Mouse (Mus musculus) kidney, postnatal 4 days (tissue): ENCODE results near the gene Elmo1.
A peak's percentile ranks its signal among the peaks of the same experiment; 100 is the strongest.

ENCODE experiments used
- DNase-seq, 2 experiments: peaks; one replicate each; pipeline ENCODE4 v3.0.0; 2021; ENCODE audit warnings: mixed read lengths in 2 of 2

The Elmo1 gene

DNA sequence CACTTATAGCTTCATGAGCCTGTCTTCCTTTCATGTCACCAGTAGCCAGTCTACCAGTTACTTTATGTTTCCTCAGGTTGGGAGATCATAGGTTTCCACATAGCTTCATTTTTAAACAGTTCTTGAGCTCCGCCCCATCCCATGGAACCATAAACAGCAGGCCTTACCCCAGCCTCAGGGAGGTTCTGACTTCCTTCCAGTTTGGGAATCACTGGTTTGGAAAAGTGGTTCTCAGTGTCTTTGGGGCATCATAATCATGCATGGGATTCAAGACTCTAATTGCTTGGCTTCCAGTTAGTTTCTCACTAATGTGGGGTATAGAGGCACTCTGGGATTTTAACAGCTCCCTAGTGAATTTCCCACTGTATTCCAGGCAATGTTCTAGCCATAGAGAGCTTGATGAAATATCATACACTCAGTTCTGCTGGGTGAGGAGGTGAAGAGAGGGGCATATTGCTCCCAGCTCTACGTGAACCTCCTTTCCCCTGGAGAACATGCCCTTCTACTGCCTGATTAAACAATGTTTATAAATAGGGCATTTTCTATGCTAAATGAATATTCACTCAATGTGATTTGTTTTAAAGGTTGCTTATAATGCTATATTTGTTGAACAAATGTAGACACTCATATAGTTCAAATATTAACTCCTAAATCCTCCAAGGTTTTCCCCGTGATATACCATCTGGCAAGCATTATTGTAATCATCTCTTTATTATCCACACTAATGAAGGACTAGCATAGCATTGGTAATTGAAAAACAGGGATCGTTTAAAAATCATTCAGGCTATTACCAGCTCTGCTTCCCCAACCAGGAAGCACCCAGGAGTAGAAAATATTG is 244.9 kb downstream of the Elmo1 start:
- DNase-seq: no peak

DNA sequence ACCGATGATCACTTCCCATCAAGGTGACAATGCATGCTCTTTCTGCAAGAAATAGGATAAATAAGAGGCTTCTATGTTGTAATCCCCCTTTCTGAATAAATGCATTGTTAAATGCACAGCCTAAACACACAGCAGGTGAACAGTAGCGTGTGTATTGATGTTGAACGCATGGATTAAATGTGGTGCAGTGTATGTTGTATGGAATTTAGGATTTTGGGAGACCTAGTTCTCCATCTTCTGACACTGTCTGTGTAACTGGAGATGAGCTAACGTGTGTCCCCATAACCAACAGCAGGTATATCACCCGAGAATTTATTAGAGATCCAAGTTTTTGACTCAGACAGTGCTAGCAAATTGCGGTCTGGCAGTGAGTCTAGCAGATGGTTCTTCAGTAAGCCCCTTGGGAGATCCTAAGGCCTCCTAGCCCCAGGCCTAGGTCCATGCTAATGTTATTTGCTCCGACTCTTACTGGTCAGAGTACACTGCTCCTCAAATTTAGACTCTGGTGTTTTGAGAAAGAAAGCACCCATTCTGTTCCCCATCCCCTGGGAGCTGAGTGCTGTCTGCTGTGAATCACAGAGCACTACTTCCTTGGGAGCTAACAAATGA is 245.6 kb downstream of the Elmo1 start:
- DNase-seq: no peak

DNA sequence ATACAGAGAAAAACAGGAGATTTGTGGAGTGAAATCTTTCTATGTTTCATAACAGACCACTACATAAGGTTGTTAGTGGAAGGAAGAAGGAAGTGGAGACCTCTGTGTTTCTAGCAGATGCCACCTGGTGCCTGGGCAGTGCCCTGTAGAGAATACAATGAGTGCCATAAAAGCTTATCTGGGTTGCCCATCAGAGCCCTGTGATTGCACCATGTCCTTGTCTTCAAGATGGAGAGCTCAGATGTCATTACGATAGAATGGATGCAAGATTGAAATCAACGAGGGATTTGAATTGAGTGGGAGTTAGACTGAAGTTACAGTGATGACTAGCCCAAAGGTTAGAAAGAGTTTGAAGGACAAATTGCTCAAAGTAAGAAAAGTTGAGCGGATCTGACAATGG is 252.5 kb downstream of the Elmo1 start:
- no peak for DNase-seq

DNA sequence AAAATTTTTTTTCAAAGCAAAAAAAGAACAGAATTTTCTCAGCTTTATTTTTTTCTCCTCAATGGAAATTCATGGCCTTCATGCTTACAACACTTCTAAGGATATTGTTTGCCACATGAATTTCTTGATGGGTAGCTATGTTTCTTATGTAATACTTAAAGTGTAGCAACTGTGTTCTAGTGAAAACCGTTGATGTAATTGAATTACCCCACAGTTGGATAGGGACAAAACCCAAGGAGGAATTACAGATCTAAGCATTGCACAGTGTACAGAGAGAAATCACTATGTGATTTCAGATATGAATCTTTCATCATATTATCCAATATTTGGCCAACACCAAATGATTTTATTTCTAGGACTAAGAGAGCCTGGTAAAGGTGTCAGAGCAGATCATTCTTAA is 259.4 kb downstream of the Elmo1 start:
- DNase-seq: no peak

DNA sequence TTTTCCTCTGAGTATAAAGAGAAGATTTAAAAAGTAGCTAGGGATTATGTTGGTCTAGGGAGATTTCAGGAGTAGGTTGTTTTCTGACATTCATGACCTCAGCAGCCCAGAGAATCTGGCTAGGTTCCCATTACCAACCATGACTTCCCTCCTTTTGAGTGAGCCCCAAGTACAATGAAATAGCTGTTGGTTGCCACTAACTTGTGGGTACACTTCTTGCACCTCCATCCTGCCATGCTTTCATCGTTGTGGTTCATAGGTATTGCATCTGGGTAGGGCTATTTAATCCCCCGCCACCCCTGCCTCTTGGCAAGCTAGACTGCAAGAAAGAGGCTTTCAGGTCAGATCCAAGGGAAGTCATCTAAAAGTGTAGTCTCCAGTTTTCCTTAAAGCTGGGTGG is 262.2 kb downstream of the Elmo1 start:
- no peak for DNase-seq

DNA sequence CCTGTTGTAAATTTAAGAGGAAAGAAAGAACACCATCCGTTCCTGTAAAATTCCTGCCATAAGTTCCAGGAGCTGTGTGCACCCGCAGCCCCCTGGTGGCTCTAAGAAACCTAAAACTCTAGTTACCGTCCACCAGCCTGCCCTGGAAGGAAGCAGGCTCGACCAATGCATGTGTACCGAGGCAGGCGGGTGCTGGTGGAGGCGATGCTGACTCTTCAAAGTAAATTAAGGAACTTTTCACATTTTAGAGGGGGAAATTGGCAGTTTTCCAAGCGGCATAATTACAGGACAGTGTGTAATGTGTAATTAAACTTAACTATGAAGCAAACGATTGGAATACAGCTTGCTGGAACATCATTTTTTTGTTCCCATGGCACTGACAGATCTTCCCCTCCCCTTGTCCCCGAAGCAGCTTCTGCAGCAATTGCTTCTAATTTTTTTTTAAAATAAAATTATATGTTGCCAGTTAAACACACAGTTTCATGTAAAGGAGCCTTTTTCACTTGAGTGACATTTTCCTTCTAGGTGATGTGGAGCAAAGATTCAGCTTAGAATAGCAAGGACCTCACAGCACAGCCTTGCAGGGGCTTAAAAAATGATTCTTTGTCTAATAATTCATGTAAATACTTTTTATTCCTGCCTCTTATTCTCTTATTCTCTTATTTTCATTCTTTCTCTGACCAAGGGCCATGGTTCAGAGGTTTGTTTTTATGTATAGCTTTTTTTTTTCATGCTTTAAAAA is 263.6 kb downstream of the Elmo1 start:
- DNase-seq: peak in 1 of 2 experiments; percentile 10

DNA sequence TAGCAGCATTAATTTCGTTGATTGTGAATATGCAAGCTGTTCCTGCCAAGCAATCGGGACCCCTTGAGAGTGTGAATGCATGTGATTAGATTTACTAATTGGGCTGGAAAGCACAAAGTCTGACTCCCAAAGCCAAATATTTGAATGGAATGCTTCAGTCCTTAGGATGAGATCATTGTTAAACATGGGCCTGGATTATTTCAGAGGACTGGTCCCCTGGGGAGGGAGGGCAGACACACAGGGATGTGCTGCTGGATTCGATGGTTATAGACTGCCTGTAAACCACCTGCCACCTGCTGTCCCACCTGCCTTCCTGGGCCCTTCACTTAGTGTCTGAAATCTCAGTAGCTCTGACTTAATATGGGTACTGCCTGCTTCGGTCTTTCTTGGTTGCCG is 264.2 kb downstream of the Elmo1 start:
- no peak for DNase-seq

DNA sequence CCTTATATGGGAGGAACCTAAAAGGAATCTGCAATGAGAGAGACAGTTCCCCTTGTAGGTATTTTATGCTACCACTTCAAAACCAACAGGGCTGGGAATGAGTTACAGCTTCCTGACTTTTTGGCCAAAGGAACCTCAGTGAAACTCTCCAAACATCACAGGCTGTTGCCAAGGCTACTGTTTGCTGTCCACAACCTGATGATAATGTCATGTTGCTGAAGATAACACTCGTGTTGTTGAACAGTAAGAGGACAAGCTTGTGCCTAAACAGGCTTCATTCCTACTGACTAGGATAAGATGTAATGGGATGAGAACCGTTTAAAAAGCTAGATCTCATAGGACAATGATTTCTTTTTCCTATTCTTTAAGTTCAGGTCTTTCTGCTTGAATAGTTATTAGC is 272.1 kb downstream of the Elmo1 start:
- no peak for DNase-seq

DNA sequence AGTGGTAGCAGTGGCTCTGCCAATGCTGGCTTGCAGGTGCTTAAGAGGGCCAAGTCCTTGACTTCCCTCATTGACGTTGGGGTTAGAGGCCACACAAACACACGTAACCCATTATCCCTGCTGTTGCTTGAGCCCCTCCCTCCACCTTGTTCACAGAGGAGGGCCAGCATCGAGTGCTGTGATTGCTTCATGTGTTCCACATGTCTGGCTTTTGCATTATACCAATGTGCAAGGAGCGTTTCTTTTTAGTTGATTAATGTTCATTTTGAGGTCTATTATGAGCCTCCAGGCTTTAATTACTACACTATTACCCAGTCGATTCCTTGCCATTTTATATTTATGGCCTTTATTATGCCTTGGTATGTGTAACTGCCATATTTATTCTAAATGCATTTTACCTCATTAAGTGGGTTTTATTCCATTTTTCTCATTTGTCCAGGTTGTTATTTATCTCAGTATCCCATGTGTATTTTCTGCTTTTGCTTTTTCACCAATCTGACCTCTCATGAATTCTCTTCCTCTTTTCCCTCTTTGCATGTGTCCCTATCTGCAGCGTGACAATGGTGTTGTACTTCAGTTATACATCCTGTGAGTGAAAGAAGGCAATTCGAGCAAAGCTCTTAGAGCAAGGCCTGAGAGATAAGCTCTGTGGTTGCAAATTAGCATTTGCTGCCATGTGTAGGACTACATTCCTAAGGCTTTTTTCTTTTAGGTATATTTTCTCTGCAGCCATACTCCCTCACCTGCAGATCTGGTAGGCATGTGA is 275.6 kb downstream of the Elmo1 start:
- DNase-seq: no peak

DNA sequence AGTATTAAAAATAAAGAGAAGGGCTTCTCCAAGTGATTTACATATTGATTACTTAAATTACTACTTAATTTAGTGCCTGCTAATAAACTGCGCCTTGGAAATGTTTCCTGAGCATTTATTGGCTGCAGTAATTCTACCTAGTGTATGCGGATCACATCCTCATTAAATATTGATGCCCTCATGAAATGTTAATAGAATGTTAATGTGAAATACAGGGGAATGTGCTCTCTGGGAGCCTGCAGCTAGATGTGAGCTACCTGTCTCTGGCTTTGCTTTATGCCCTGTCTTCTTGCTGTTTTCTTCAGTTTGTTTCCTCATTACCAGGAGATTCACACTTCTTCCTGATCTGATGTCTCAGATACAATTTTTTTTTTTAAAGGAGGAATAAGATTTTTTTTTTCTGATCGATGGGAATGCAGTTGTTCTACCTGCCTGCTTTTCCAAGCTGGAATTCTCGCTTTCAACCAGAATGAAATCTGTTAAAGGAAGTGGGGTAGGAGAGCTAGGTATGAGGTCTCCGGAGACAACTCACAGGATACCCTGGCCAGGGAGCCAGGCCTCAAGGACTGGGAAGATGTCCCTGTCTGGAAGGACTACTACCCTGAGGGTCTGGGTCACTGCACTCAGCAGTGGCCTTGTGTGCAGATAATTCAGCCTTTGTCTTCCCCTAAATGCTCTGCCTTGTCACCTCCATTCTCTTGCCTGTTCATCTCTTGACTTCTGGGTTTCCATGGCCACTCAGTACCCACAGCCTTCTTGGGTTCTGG is 279.8 kb downstream of the Elmo1 start:
- DNase-seq: no peak

DNA sequence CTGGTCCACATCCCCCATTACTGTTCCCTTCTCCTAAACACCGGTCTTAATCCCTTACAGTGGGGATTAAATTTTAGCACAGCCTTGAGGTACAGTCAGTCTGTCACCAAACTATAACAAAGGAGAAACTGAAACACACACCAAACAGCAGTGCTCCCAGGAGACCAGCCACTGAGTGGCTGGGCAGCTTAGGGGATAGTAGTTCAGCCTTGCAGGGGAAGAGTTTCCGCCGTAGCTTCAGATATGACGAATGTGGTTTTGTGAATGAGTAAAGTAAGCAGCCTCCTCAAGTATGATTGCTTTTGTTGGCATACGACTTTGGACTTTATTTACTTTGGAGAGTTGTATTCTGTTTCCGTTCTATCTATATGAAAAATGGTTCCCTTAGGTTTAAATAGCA is 281.1 kb downstream of the Elmo1 start:
- peak in 1 of 2 experiments; percentile 14 for DNase-seq

DNA sequence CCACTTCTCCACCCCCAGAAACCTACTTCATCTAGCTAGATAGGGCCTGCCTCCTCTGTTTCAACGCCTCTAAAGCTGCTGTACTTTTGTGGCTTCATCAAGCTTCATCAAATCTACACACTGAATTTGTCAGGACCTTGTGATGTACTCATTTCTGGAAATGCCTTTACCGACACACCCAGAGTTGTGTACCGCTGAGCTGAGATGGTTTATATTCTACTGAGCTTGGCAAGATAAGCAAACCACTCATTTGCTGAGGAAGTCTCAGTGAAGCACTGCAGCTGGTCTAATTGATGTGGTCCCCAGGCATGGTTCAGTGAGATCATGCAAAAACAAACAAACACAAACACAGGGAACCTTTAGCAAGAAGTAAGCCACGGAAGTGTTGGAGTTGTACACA is 281.9 kb downstream of the Elmo1 start:
- no peak for DNase-seq

DNA sequence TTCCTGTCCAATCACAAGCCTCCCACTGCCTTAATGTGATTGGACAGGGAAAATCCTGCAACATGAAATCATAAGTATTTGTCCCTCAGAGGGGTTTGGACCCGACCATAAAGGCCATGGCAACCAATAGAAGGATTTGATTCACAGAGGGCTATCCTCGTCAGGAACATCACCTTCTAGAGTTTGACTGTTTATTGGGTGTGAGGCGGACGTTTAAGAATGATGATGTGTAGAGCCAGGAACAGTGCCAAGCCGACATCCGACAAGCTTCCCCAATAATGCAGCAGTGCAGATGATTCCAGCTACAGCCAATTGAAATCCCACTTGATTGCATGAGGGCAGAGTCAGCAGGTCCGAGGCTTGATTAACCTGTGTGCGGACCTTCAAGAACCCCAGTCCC is 288.5 kb downstream of the Elmo1 start:
- DNase-seq: no peak

DNA sequence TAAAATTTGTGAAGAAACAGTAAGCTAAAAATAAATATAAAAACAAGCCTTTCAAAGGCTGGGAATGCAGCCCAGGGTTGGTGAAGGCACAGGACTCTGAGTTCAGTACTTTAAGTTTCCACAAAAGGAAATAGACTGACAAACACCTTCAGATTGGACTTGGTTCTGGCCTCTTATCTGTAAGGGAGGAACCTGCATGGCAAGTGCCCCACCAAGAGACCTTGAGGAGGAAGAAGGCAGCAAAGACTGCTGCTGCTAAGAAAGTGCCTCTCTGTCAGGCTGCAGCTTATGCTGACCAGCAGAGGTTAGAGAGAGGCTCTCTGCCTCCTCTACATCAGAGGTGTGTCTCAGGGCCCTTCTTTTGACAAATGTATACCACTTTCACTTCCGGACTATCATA is 293.5 kb downstream of the Elmo1 start:
- no peak for DNase-seq

DNA sequence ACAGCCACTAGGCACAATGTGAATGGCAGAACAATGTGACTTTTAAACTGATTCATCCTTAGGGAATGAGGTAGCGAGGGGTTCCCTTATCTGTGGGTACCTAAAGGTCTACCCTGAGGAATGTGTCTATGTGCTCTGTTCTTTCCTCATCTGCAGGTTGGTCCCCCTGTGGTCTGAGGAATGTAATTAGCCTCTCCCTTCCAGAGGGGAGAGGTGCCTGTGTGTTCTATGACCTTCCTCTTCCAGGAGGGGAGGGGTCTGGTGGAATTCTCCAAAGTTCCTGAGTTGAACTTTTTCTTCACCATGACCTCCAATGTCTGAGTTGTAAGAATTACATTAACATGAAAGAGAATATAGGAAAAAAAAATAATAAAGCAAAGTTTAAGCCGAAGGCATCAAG is 294.4 kb downstream of the Elmo1 start:
- DNase-seq: no peak

DNA sequence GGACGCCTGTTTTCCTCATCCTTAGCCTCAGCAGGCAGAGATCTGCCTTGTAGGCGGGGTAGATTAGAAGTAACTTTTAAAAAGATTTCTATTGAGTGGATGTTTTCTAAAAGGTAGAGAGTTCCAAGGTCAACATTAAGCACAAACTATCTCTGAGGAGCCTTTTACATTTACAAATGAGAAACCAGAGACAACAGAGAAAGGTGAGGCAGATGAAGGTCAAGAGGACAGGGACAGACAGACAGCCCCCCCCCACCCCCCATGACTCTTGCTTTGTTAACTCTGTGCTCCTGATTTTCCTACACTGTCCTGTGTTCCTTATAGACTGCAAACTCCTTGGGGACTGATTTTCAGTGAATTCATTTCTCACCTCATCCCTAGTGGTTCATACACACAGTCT is 295.0 kb downstream of the Elmo1 start:
- DNase-seq: no peak

DNA sequence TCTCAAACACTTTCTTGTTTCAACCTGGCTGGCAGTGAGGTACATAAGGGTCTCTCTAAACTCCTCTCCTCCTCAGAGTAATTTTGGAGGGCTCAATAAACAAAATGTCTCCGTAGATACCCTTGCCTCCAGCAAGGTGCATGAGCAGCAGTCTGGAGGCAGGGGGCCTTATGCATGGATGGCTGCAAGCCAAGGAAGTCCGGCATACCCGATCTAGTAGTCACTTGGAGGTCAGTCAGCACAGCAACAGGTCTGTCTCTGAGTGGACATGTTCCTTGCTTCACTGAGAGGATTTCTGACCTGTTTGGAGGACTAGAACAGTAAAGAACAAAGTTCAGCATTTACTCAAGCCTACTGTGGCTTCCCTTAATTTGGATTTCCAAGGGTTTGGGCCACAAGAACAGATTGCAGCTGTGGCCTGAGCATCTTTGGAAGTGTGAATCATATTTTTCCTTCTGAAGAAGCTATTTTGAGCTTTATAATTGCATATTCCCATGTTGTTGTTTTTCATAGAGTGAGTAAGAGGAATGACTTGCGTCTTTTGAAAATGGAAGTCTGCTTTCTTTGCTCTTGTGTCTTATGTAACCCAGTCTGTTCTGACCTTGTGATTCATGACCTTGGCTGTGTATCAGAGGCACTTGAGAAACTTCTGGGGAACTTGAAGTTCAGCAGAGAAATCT is 296.2 kb downstream of the Elmo1 start:
- DNase-seq: no peak

DNA sequence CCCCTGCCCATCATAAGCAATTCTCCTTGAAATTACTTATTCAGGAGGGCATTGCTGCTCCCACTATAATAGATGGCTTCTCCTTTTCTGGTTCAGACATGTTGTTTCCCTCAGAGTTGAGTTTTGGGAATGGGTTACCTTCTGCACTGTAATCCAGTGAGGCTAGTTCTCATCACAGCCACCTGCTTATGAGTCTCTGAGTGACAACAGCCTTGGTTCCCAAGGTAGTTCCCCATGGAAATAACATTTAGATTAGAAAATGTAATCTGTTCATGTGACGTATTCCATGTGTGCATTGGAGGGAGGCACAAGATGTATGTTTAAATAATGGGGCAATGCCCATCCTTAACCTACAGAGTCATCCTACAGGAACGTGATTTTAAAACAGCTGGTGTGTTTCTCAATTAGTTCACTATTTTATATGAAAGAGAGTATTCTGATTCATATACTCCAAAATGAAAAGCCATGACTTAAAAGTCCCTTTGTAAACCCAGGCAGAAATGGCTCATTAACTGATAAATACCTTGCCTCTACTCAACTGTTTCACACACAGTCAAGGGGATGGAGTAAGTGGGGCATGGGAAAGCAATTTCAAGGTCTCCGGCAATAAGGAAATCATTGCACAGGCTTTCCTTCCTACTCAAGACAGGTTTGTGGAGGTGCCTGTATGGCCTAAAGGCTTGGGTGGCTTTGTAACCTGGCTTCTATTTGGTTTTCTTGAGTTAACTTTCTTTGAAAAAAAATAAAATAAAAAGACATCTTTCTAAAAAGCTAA is 302.6 kb downstream of the Elmo1 start:
- DNase-seq: no peak

DNA sequence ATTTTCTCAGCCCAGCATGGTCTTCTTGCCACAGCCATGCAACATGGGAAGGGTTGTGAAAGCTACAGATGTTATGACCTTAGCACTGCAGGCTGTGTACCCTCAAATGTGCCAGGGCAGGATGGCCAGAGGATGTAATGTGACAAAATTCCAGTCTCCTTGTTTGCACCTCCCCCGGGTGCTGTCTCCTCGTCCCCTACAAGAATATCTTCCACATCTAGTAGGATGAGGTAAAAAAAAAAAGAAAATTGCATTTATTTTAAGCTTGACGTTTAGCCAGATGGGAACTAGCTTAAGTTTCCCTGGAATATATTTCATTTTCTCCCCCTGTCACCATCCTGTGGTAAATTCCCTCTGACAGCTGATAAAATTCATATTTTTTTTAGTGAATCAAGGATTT is 307.3 kb downstream of the Elmo1 start:
- DNase-seq: no peak

DNA sequence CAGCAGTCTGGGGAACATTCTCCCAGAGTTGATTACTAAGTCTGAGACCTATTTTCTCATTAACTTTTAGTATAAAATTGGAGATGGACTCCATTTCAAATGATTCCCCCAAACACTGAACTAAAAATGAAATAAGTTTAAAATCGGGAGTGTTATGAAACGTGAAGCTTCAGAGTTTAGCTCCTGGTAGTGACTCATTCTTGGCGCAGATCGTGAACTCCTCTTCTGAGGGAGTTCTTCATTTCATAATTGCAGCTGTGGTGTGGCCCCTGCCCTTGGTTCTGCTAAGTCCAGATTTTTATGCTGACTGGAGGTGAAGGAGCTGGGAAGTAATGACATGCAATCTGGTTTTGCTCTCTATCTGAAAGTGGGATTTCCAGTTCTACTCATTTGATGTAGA is 307.9 kb downstream of the Elmo1 start:
- DNase-seq: no peak

DNA sequence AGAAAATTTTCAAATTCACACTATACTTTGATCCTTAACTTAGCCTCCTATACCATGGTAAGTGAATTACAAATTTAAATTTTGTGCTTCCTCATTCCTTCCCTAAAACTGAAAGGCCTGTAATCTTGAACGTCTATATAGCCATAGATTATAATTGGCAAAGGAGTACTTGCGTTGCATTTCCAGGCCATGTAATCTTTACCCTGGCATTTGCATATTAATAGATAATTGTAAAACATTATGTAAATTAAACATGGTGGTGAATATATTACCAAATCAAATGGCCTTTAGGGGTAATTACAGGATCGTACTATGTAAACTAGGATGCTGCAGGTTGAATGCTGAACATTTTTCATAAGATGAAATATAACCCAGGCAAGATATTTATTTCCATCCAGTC is 314.1 kb downstream of the Elmo1 start:
- DNase-seq: no peak
